Mouse (Mus musculus): ENCODE results near the gene Bmi1. TPM values are rescaled to one million over a fixed set of nuclear protein-coding genes. Genes with fewer than 3 reads are reported as not detected.

The Bmi1 gene
- polyA plus RNA-seq (2015; fragmentation: Nextera tagmentation; extraction: Ambion mirVana) = 9.9 and 10.3 TPM in 2 replicates

DNA sequence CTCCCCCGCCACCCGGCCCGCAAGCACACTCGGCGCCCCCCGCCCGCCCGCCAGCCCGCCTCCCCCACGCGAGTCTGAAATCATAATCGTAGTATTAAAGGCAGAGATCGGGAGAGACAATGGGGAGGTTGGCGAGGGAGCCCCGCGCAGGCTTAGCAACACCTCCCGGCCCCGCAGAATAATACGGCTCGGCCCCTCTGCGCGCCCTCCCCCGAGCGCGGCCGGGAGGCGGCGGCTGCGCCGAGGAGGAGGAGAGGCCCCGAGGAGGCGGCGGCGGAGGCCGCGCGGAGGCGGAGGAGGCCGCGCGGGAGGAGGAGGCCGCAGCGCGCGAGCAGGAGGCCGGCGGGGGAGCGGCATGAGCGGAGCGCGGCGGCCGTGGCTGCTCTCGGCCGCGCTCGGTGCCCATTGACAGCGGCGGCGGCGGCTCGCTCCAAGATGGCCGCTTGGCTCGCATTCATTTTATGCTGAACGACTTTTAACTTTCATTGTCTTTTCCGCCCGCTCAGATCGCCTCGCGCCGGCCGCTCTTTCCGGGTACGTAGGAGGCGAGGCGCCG lies at the start of gene Bmi1:
Gene Bmi1 (plus strand): TSS at position 83 of the 556 bp plus-strand sequence.
- WGBS = under 1% methylated on average over 58 of the region's 77 CpGs
- no peaks in the 10 kb centered on the region for H3K9me3 ChIP-seq (ENCODE audit: control insufficient read depth)
- peak within 1 kb of the TSS; percentile 88 for H3K4me2 ChIP-seq (replicated peaks; ENCODE audit: low read depth)
- H3K36me3 ChIP-seq (ENCODE audit: control insufficient read depth, insufficient read depth) = no peaks in the 10 kb centered on the region
- peak within 1 kb of the TSS; percentile 88 for H3K9ac ChIP-seq (ENCODE audit: low read depth, low read length)
- peak; percentile 61 for ATAC-seq
- peaks cover 24% of the 10 kb centered on the region for H3K27me3 ChIP-seq (replicated peaks; ENCODE audit: control insufficient read depth, insufficient read depth, low read length)
- H3K4me1 ChIP-seq (replicated peaks; ENCODE audit: control insufficient read depth, insufficient read depth, low read length) = peaks cover 7% of the 10 kb centered on the region
- peak within 1 kb of the TSS; percentile 95 for H3K27ac ChIP-seq (ENCODE audit: low read depth, low read length)
- TF ChIP-seq CTCF (IDR thresholded peaks at IDR 0.05; ENCODE audit: low read depth) = peak; percentile 18; the same call in 1 of the 2 replicates
- peak within 1 kb of the TSS; percentile 79 for H3K4me3 ChIP-seq (ENCODE audit: low read depth, low read length)

DNA sequence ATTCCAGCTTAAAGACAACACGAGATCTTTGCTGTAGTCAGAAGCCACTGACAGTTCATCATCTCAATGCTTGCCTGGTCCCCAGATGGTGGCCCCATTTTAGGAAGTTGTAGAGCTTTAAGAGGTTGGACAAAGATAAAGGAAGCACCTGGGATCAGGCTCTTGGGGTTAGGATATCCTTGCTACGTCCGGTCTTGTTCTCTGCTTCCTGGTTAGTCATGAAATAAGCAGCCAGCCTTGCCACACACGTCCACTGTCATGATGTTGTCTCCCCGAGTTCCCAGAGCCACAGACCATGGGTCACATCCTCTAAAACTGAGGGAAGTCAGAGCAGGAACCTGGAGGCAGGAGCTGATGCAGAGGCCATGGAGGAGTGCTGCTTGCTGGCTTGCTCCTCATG lies 46.3 kb upstream of the Bmi1 start:
- no peak for ATAC-seq
- H3K36me3 ChIP-seq (ENCODE audit: control insufficient read depth, insufficient read depth) = no peaks in the 10 kb centered on the region
- 73% methylated on average over 5 of the region's 5 CpGs for WGBS

DNA sequence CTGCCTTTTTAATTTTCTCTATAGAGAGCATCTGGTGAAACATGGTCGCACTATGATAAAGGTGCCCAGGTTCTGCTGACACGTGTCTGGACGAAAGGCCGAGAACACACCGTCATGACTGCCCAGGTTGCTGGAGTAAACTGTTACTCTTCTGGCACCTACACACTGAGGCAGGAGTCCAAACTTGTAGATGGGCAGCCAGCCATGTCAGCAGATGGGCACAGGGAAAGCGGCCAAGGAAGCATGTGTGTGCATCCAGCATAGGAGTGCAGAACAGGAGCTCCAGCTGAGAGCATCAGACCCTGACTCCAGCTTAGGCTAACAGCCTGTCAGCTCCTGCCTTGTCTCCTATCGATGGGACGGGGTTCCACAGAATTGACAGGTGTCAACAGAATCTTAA lies 41.8 kb upstream of the Bmi1 start:
- 79% methylated on average over 8 of the region's 8 CpGs for WGBS
- H3K9ac ChIP-seq (ENCODE audit: low read depth, low read length) = no peak overlapping the region

More for the DNA sequence above, 46.3 kb upstream of the Bmi1 start:
- Histone ChIP-seq H3K27ac (ENCODE audit: low read depth, low read length) (no peak overlapping the region), H3K9ac (ENCODE audit: low read depth, low read length) (no peak overlapping the region), H3K9me3 (ENCODE audit: control insufficient read depth) (no peaks in the 10 kb centered on the region), H3K4me1 (replicated peaks; ENCODE audit: control insufficient read depth, insufficient read depth, low read length) (no peaks in the 10 kb centered on the region), H3K4me3 (ENCODE audit: low read depth, low read length) (no peak overlapping the region), H3K27me3 (replicated peaks; ENCODE audit: control insufficient read depth, insufficient read depth, low read length) (no peaks in the 10 kb centered on the region), H3K4me2 (replicated peaks; ENCODE audit: low read depth) (no peak overlapping the region)
- no peak for TF ChIP-seq CTCF (IDR thresholded peaks at IDR 0.05; ENCODE audit: low read depth)

DNA sequence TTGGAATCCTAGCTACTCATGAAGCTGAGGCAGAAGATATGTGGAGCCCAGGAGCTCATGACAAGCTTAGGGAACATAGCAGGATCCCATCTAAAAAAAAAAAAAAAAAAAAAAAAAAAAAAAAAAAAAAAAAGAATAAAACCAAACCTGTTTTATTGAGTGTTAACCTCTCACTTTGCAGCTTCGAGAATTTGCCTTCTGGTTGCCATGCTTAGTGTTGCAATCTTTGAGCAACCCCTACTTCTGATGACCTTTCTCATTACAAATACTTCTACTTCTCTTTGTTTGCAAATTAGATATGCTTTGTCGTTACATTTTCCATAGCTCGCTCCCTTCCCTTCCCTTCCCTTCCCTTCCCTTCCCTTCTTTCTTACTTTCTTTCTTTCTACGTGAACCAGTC lies 28.3 kb upstream of the Bmi1 start:
- H3K4me1 ChIP-seq (replicated peaks; ENCODE audit: control insufficient read depth, insufficient read depth, low read length) = no peaks in the 10 kb centered on the region
- no peaks in the 10 kb centered on the region for H3K9me3 ChIP-seq (ENCODE audit: control insufficient read depth)
- H3K27ac ChIP-seq (ENCODE audit: low read depth, low read length) = no peak overlapping the region
- 69% methylated on average over 3 of the region's 4 CpGs for WGBS
- no peak overlapping the region for H3K9ac ChIP-seq (ENCODE audit: low read depth, low read length)
- no peak overlapping the region for H3K4me3 ChIP-seq (ENCODE audit: low read depth, low read length)
- no peak for TF ChIP-seq CTCF (IDR thresholded peaks at IDR 0.05; ENCODE audit: low read depth)
- no peaks in the 10 kb centered on the region for H3K36me3 ChIP-seq (ENCODE audit: control insufficient read depth, insufficient read depth)
- H3K4me2 ChIP-seq (replicated peaks; ENCODE audit: low read depth) = no peak overlapping the region
- no peaks in the 10 kb centered on the region for H3K27me3 ChIP-seq (replicated peaks; ENCODE audit: control insufficient read depth, insufficient read depth, low read length)
- ATAC-seq = no peak

More for the DNA sequence above, 41.8 kb upstream of the Bmi1 start:
- no peak overlapping the region for H3K27ac ChIP-seq (ENCODE audit: low read depth, low read length)
- no peaks in the 10 kb centered on the region for H3K36me3 ChIP-seq (ENCODE audit: control insufficient read depth, insufficient read depth)
- no peak overlapping the region for H3K4me2 ChIP-seq (replicated peaks; ENCODE audit: low read depth)
- H3K9me3 ChIP-seq (ENCODE audit: control insufficient read depth) = no peaks in the 10 kb centered on the region
- H3K4me1 ChIP-seq (replicated peaks; ENCODE audit: control insufficient read depth, insufficient read depth, low read length) = no peaks in the 10 kb centered on the region
- TF ChIP-seq CTCF (IDR thresholded peaks at IDR 0.05; ENCODE audit: low read depth) = no peak
- ATAC-seq = no peak
- no peaks in the 10 kb centered on the region for H3K27me3 ChIP-seq (replicated peaks; ENCODE audit: control insufficient read depth, insufficient read depth, low read length)
- no peak overlapping the region for H3K4me3 ChIP-seq (ENCODE audit: low read depth, low read length)

DNA sequence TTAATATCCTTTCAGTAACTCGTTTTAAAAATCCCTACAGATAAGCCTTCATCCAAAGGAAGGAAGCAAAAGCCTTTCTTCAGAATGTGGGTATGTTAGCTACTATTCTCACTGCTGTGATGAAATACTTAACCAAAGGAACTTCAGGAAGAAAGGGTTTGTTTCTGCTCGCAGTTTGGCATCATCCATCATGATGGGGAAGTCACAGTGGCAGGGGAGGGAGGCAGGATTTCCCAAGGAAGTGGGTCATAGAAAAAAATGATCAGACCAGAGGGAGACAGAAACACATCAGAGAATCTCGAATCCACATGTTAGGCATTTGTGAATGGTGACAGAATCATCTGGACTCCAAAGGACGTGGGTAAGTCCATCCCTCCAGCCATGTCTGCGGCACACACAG lies 22.0 kb upstream of the Bmi1 start:
- WGBS = 62% methylated on average over 5 of the region's 5 CpGs
- H3K9ac ChIP-seq (ENCODE audit: low read depth, low read length) = no peak overlapping the region
- H3K36me3 ChIP-seq (ENCODE audit: control insufficient read depth, insufficient read depth) = no peaks in the 10 kb centered on the region
- H3K4me3 ChIP-seq (ENCODE audit: low read depth, low read length) = no peak overlapping the region
- H3K4me1 ChIP-seq (replicated peaks; ENCODE audit: control insufficient read depth, insufficient read depth, low read length) = no peaks in the 10 kb centered on the region
- TF ChIP-seq CTCF (IDR thresholded peaks at IDR 0.05; ENCODE audit: low read depth) = no peak
- H3K4me2 ChIP-seq (replicated peaks; ENCODE audit: low read depth) = no peak overlapping the region
- ATAC-seq = no peak
- H3K9me3 ChIP-seq (ENCODE audit: control insufficient read depth) = no peaks in the 10 kb centered on the region
- H3K27ac ChIP-seq (ENCODE audit: low read depth, low read length) = no peak overlapping the region
- H3K27me3 ChIP-seq (replicated peaks; ENCODE audit: control insufficient read depth, insufficient read depth, low read length) = no peaks in the 10 kb centered on the region

DNA sequence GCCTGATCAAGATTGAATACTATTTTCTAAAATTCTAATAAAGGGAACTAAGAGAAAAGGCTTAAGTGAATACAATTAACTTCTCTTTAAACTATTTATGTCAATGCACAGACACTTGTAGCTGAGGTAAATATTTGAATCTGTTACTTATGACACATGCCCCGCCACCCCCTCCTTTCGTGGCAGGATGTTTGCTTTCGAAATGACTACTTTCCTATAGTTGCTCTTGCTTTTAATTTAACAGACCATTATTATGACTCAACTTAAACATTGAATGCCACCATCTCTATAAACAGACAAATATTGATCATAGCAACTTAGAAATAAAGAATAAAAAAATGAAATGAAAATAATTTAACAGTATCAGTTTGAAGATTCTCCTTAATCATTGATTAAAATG lies 12.8 kb upstream of the Bmi1 start:
- ATAC-seq = no peak
- no peaks in the 10 kb centered on the region for H3K36me3 ChIP-seq (ENCODE audit: control insufficient read depth, insufficient read depth)
- no peaks in the 10 kb centered on the region for H3K27me3 ChIP-seq (replicated peaks; ENCODE audit: control insufficient read depth, insufficient read depth, low read length)
- no peak overlapping the region for H3K4me3 ChIP-seq (ENCODE audit: low read depth, low read length)
- H3K4me1 ChIP-seq (replicated peaks; ENCODE audit: control insufficient read depth, insufficient read depth, low read length) = no peaks in the 10 kb centered on the region
- no peaks in the 10 kb centered on the region for H3K9me3 ChIP-seq (ENCODE audit: control insufficient read depth)
- no peak overlapping the region for H3K27ac ChIP-seq (ENCODE audit: low read depth, low read length)
- WGBS = 69% methylated on average over 3 of the region's 3 CpGs
- TF ChIP-seq CTCF (IDR thresholded peaks at IDR 0.05; ENCODE audit: low read depth) = no peak
- no peak overlapping the region for H3K4me2 ChIP-seq (replicated peaks; ENCODE audit: low read depth)
- H3K9ac ChIP-seq (ENCODE audit: low read depth, low read length) = no peak overlapping the region
